Mouse (Mus musculus): ENCODE results near the gene Ppp1r10.

DNA sequence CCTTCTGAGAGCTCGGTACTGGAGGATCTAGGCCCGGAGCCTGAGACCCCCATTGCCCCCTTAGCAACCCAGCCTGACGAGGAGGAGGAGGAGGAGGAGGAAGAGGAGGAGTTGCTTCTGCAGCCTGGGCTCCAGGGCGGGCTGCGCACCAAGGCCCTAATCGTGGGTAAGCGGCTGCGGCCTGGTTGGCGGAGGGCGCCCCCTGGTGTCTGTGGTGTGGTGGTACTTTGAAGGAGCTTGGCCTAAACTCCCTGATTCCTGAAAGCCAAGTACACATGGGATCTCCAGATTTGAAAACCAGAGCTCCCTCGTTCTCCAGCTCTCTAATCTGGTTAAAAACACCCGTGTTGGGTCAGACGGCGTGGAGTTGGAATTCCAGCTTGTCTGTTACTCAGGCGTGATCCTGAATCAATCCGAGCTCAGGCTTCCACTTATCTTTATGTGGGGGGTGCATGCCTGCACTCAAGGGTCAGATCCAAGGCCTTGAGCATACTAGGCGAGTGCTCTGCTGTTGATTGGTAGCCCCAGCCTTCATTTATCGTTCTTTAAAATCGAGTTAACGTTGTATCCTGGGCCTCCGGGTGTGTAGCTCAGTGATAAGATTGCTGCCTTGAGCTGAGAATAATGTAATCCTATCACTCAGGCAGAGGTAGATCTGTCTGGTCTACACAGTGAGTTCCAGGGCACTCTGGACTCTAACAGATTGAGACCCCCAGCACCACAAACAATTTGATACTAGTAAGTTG is 42.3 kb upstream of the Ppp1r10 start:
- TF ChIP-seq CTCF (IDR thresholded peaks at IDR 0.05; ENCODE audit: control insufficient read depth, insufficient read depth, insufficient read length) (peak; percentile 92), CEBPB (IDR thresholded peaks at IDR 0.05; ENCODE audit: low read depth) (no peak), MYOG (IDR thresholded peaks at IDR 0.05; ENCODE audit: control insufficient read depth, extremely low read depth, insufficient read length) (no peak), USF1 (IDR thresholded peaks at IDR 0.05; ENCODE audit: low read depth) (no peak)
